Mouse (Mus musculus) ovary, adult 18-20 months (tissue): ENCODE data around the gene Cyp4a31.
A peak's percentile ranks its signal among the peaks of the same experiment; 100 is the strongest.
"Not testable (repeated sequence)": the region's sequence is repeated elsewhere in the genome, so short reads cannot be mapped to it uniquely, and the experiment has no call there.

ENCODE experiments used
- DNase-seq: peaks from one replicate; pipeline ENCODE4 v3.0.0; 2022; ENCODE audit warnings: low spot score, mixed read lengths

Gene Cyp4a31

GRCm38 (mm10) chr4:115563401-115563800 is at the start of gene Cyp4a31:
Cyp4a31 (plus strand) TSS chr4:115563649.
- DNase-seq = no peak

GRCm38 (mm10) chr4:115513964-115514363 is 49.5 kb upstream of the Cyp4a31 start:
- DNase-seq = peak; percentile 19

- not testable (repeated sequence) for DNase-seq
These were observed 45.4 kb upstream of the Cyp4a31 start, which contains the start of gene Cyp4a10 for GRCm38 (mm10) chr4:115518000-115518399. Cyp4a10 (plus strand) TSS chr4:115518264.

- DNase-seq = no peak
These were observed 44.0 kb upstream of the Cyp4a31 start for GRCm38 (mm10) chr4:115519444-115519843.

- no peak for DNase-seq
These were observed 41.7 kb upstream of the Cyp4a31 start for GRCm38 (mm10) chr4:115521766-115522165.

GRCm38 (mm10) chr4:115545101-115545500 is 18.3 kb upstream of the Cyp4a31 start:
- no peak for DNase-seq

- DNase-seq = no peak
These were observed 17.2 kb upstream of the Cyp4a31 start for GRCm38 (mm10) chr4:115546141-115546828.

- DNase-seq = no peak
These were observed 10.7 kb upstream of the Cyp4a31 start for GRCm38 (mm10) chr4:115552726-115553125.

GRCm38 (mm10) chr4:115555513-115555912 is 7.9 kb upstream of the Cyp4a31 start:
- no peak for DNase-seq

- DNase-seq = no peak
These were observed 5.4 kb upstream of the Cyp4a31 start for GRCm38 (mm10) chr4:115557861-115558561.

GRCm38 (mm10) chr4:115561236-115561635 is 2.2 kb upstream of the Cyp4a31 start:
- not testable (repeated sequence) for DNase-seq

- DNase-seq = not testable (repeated sequence)
These were observed 1.2 kb downstream of the Cyp4a31 start for GRCm38 (mm10) chr4:115564469-115565225.

GRCm38 (mm10) chr4:115575255-115575654 is 11.8 kb downstream of the Cyp4a31 start:
- no peak for DNase-seq

- DNase-seq = no peak
These were observed 12.3 kb downstream of the Cyp4a31 start for GRCm38 (mm10) chr4:115575776-115576175.

- DNase-seq = no peak
These were observed 19.6 kb downstream of the Cyp4a31 start for GRCm38 (mm10) chr4:115583036-115583435.

- no peak for DNase-seq
These were observed 32.9 kb downstream of the Cyp4a31 start for GRCm38 (mm10) chr4:115596357-115596756.

- no peak for DNase-seq
These were observed 33.4 kb downstream of the Cyp4a31 start for GRCm38 (mm10) chr4:115596824-115597336.

- not testable (repeated sequence) for DNase-seq
These were observed 37.2 kb downstream of the Cyp4a31 start, which contains the start of gene Cyp4a32 for GRCm38 (mm10) chr4:115600611-115601010. Cyp4a32 (plus strand) TSS chr4:115600969.

GRCm38 (mm10) chr4:115614005-115614404 is 50.6 kb downstream of the Cyp4a31 start:
- DNase-seq = no peak

- not testable (repeated sequence) for DNase-seq
These were observed 62.1 kb downstream of the Cyp4a31 start for GRCm38 (mm10) chr4:115625560-115625959.
